Mouse (Mus musculus) neural tube, embryonic 13.5 days (tissue): ENCODE results near the gene Trim42. TPM values are rescaled to one million over a fixed set of nuclear protein-coding genes. Genes with fewer than 3 reads are reported as not detected.

ENCODE experiments used
- ATAC-seq: fragments of 200-750 bp; cut with Nextera tagmentation; 2 replicates; pipeline ENCODE4 v1.8.0; 2017; ENCODE audit warnings: low read depth, mild to moderate bottlenecking, moderate TSS enrichment, moderate library complexity
- H3K27ac ChIP-seq: fragments of 300-500 bp; sonication (generic); replicated peaks from 2 replicates; pipeline ENCODE4 v1.5.1; 2015; ENCODE audit warnings: moderate library complexity, mild to moderate bottlenecking, inconsistent platforms
- H3K27me3 ChIP-seq: fragments of 300-500 bp; sonication (generic); 2 replicates; pipeline ENCODE4 v1.6.1; 2015; ENCODE audit warnings: mild to moderate bottlenecking, inconsistent platforms
- H3K36me3 ChIP-seq: fragments of 300-500 bp; sonication (generic); 2 replicates; pipeline ENCODE4 v1.6.1; 2015; ENCODE audit warnings: mild to moderate bottlenecking, inconsistent platforms
- H3K4me1 ChIP-seq: fragments of 300-500 bp; sonication (generic); replicated peaks from 2 replicates; pipeline ENCODE4 v1.6.1; 2015; ENCODE audit warnings: inconsistent platforms
- H3K4me2 ChIP-seq: fragments of 300-500 bp; sonication (generic); 2 replicates; pipeline ENCODE4 v1.6.1; 2015; ENCODE audit warnings: inconsistent platforms, mild to moderate bottlenecking, moderate library complexity
- H3K4me3 ChIP-seq: fragments of 300-500 bp; sonication (generic); 2 replicates; pipeline ENCODE4 v1.5.1; 2015; ENCODE audit warnings: mild to moderate bottlenecking, inconsistent platforms
- H3K9ac ChIP-seq: fragments of 300-500 bp; sonication (generic); 2 replicates; pipeline ENCODE4 v1.6.1; 2015; ENCODE audit warnings: moderate library complexity, mild to moderate bottlenecking, inconsistent platforms
- H3K9me3 ChIP-seq: fragments of 300-500 bp; sonication (generic); 2 replicates; pipeline ENCODE4 v1.6.1; 2016; ENCODE audit warnings: inconsistent platforms
- WGBS: fragments of 180-500 bp; shearing (Covaris S2); methylation state at CpG from one replicate; pipeline ENCODE4 v1.1.7; 2015; 5-methylcytosine and 5-hydroxymethylcytosine counted together
- polyA plus RNA-seq: library from polyadenylated mRNA; unstranded; fragments of >200 nt; fragmentation: Nextera tagmentation; extraction: Ambion mirVana; gene quantifications from 2 replicates; pipeline ENCODE4 v1.2.1, GENCODE M21; 2015

Trim42 gene
- polyA plus RNA-seq, 1 experiment from 2014 or later: not detected

- H3K36me3 ChIP-seq: no peaks in the 10 kb centered on the region
- no peak overlapping the region for H3K4me3 ChIP-seq
- H3K4me1 ChIP-seq: no peaks in the 10 kb centered on the region
- no peaks in the 10 kb centered on the region for H3K9me3 ChIP-seq
- H3K27me3 ChIP-seq: no peaks in the 10 kb centered on the region
- H3K4me2 ChIP-seq: no peak overlapping the region
- 53% methylated on average over 6 of the region's 6 CpGs for WGBS
- ATAC-seq: no peak
- no peak overlapping the region for H3K9ac ChIP-seq
- H3K27ac ChIP-seq: no peak overlapping the region
These were observed 61.9 kb downstream of the Trim42 start for GRCm38 (mm10) chr9:97307705-97308485.
